Mouse (Mus musculus): ENCODE measurements around the gene Vac14.

Vac14 gene

GRCm38 (mm10) chr8:110718969-110719670, 100.7 kb downstream of the Vac14 start:
- DNase-seq: no peak

GRCm38 (mm10) chr8:110719898-110720653, 101.7 kb downstream of the Vac14 start:
- DNase-seq: no peak

DNA sequence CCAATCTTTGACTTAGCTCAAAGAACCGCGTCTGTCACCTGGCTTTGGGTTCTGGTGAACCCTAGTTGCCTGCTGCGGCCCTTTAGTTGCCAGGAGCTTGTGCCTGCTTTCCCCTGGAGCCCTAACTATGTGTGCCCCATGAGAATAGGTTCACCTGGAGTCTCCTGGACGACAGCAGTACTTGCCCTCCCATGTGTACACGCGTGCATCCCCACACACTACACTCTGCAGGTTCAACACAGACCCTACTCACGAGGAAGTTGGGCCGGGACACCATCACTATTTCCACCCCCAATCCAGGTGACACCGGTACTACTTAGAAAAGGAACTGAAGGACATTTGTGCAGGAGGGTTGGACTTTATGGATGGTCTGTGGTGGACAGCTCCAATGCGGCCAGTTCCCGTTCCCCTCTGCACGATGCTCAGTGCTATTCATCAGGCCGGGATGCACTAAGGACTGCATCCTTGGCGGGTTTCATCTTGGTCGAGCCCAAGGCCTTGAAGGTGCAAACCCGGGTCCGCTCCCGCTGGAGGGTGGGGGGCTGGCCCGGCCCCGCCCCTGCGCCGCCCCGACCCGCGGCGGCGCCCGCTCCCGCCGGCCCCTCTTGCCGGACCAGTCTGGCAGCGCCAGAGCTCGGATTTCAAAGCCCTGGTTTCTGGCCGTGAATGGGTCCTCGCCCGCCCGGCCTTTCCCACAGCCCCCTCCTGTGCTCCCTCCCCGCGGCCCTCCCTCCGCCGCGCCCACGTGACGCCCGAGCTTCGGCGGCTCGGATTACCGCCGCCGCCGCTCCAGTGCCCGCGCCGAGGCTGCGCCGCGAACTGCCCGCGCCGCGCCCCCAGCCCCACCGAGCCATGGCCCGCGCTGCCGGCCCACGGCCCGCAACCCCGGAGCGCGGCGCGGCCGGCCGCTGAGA, 102.6 kb downstream of the Vac14 start, which contains the start of gene Mtss1l:
TSS of gene Mtss1l (plus strand) at position 792 of the 914 bp plus-strand sequence.
- DNase-seq: no peak

DNA sequence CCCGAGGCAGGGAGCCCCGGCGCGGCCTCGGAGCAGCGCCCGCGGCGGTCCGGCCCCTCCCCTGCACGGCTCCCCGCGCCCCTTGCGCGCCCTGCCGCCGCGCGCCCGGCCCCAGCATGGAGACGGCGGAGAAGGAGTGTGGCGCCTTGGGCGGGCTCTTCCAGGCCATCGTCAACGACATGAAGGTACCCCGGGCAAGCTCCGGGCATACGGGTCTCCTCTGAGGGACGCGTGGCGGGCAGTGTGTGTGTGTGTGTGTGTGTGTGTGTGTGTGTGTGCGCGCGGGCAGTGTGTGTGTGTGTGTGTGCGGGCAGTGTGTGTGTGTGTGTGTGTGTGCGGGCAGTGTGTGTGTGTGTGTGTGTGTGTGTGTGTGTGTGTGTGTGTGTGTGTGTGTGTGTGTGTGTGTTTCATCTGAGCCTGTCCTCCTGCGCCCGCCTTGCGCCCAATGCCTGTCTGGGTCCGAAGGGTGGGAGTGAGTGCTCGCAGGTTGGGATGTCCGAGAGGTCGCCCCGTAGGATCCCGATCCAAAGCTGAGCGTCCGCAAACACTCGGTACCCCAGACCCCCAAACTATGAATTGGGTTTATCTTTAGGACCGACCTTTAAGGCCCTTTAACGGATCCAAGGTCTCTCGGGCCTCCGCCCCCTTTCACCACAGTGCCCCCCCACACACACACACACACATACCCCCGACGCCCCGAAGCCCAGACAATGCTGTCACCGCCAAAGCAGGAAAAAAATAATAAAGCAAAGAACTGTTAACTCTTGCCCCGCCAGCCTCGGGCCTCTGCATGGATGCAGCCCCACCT, 103.4 kb downstream of the Vac14 start:
- peak in 1 of 2 experiments; percentile 13 for DNase-seq

- DNase-seq: no peak
Observed at GRCm38 (mm10) chr8:110722414-110723011, 104.1 kb downstream of the Vac14 start.

DNA sequence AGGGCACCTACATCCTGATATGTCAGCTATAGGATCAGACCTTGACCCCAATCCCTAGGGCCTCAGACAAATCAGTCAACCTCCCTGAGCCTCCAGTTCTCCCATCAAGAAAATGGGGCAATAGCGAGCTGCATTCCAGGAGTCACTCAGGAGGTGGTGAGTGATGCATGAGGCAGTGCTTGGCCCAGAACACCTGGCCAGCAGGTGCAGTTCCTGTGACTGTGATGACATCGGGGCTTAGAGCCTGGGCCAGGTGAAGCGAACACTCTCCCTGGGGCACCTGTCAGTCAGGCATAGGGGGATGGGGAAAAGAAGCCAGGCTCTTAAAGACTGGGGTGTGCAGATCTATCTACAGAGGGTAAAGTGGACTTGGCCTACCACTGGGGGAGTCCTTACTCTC, 106.1 kb downstream of the Vac14 start:
- DNase-seq: no peak

- no peak for DNase-seq
Observed at GRCm38 (mm10) chr8:110725084-110725838, 106.9 kb downstream of the Vac14 start.

DNA sequence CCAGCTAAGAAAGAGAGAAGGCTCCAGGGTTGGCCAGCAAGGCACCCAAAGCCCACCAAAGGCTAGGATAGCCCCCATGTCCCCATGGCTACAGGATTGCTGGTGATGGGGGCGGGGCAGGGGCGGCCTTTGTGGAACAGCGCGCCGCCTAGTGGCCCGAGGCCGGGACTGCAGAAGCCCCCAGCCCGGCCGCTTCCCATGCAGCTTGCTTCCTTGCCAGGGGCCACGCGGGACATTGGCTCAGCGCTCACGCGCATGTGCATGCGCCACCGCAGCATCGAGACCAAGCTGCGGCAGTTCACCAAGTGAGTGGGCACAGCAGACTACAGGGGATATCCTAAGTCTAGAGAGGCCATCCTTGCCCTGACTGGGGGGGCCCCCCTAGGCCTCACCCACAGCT, 108.5 kb downstream of the Vac14 start:
- DNase-seq: peak; percentile 52 to 58

DNA sequence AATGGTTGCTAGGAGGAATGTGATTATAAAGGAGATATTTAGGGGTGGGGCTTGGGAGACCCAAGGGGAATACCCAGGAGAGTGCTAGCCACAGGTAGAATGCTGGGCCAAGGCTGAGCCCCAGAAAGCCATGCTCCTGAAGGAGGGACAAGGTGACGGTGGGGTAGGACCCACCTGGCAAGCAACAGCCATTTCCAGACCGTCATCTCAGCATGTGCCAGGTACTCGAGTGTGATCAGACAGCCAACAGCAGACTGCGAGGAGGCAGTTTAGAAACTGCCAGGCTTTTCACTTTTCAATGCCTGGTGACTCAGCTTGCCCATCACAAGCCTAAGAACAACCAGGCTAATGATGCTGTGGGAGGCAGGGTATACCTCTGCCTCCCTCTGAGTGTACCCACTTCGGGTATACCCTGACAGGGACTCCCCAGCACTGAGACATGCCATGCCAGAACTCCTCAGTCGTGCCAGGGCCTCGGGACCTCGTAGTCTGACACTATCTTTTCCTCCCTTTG, 113.0 kb downstream of the Vac14 start:
- no peak for DNase-seq

DNA sequence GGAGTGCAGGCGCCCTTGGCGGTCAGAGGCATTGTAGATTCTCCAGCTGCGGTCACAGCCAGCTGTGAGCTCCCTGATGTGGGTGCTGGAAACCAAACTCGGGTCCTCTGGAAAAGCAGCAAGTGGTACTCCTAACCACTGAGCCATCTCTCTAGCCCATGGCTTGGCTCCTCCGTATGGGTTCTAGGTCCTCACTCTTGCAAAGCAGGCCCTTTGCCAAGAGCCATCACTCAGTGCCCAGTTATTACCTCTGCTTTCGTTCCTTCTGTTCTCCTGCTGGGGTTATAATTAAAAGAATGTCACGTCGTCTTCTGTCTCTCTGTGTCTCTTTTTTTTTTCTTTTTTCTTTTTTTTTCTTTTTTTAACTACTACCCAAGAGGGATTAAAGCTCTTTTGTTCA, 114.7 kb downstream of the Vac14 start:
- no peak for DNase-seq

DNA sequence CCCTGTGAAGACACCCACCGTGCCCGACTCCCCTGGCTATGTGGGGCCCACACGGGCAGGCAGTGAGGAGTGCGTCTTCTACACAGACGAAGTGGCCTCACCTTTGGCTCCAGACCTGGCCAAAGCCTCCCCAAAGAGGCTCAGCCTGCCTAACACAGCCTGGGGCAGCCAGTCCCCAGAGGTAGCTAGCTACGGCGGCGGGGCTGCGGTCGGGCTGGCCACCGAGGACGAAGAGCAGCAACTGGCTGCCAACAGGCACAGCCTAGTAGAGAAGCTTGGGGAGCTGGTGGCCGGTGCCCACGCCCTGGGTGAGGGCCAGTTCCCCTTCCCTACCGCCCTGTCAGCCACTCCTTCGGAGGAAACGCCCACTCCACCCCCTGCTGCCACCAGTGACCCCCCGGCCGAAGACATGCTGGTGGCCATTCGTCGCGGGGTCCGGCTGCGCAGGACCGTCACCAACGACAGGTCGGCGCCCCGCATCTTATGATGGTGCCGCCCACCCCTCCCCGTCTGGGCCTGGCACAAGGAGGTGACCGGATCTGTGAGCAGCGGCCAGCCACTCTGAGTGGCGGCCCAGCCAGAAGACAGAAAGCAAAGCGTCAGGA, 120.3 kb downstream of the Vac14 start:
- DNase-seq: no peak

- DNase-seq: no peak
Observed at GRCm38 (mm10) chr8:110740629-110741175, 122.3 kb downstream of the Vac14 start.

DNA sequence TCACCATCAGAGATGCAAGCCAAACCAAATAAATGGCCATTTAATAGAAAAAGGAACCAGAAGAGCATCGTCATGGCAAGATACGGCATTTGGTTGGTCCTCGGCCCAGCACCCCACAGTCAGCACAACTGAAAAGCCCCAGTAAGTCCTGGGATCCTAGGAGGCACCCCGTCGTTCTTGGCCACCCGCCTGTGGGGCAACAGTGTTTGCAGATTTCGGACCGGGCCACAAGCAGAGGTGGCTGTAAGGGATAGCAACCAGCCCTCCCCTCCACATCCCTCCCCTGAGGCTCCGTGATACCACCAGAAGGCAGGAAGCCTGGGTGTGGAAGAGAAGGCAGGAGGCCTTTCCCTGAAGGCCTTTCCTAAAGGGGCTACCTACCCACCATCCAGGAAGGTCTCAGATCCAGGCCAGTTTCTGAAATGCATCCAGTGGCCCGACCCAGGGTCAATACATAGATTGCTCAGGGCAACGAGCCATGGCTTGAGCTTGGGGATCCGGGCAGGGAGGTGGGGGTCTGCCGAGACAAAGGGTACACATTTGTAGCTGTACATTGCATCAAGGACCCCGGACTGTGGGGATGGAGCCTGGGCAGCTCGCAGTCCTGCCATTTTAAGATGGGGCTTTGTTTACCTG, 123.5 kb downstream of the Vac14 start:
- DNase-seq: no peak

GRCm38 (mm10) chr8:110742452-110742818, 124.0 kb downstream of the Vac14 start:
- DNase-seq: no peak

DNA sequence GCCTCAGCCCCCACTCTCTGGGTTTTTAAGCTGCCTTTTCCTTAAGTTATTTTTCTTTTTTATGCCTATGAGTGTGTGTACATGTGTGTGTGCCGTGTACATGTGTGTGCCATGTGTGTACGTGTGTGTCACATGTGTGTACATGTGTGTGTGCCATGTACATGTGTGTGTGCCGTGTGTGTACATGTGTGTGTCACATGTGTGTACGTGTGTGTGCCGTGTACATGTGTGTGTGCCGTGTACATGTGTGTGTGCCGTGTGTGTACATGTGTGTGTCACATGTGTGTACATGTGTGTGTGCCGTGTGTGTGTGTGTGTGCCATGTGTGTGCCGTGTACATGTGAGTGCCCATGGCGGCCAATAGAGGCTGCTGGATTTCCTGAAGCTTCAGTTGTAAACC, 126.8 kb downstream of the Vac14 start:
- DNase-seq: no peak

DNA sequence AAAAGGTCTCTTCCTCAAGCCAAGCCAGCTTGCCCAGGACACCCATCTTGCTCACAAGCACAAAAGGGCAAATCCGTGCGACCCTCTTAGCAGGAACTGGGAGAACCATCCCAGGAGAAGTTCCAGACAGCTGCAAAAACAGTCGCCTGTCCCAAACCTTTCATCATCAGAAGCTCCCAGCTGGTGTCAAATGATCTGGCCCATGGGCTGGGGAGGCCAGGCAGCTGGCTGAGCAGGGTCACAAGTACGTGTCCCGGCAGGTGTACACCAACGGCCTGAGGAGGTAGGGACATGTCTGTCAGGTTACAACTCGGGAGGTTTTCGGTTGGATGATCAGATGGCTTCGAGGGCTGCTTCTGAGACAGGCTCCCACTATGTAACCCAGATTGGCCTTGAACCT, 128.3 kb downstream of the Vac14 start:
- DNase-seq: no peak

DNA sequence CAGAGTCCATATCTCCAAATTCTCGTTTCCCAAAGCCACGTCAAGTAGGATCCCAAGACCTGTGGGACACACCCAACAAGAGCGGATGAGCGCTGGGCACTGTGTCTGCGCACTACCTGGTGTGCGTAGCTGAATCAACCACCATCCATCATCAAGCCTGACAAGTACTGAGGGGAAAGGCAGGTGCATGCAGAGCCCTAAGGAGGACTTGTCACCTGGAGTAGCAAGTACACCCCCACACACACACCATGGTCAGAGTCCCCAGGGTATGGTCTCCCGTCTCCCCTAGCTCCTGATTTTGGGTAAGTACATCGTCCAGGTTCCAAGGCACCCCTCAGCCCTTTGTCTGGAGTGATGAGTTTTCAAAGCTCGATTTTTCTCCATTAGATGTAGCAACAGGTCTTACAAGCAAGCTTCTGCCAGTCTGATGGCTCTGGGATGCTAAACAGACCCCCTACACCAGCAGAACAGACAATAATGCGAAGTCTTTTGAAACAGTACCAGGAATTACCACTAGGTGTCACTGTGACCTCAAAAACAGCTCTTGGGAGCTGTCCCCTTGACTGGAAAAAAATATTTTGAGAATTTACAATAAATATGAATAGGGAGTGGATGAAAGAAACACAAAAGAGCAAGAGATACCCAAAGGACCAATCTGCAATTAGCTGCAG, 131.2 kb downstream of the Vac14 start:
- peak; percentile 61 to 63 for DNase-seq

DNA sequence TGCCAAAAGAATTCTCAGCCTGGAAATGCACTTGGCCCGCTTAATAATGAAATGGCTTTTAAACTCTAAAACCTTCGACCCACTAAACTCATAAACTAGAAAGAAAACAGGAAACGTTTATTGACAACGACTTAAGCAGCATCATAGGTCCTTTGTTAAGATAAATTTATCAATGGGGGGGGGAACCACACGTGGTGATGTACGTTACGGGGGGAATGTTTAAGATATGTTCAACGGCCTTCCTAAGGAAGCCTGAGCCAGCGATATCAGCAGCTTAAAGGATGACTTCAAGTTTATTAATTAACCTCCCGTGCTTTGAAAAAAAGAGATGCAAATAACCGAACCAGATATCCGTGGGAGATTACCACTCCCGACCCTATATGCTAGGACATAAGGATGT, 131.9 kb downstream of the Vac14 start:
- no peak for DNase-seq

GRCm38 (mm10) chr8:110751490-110751889, 133.1 kb downstream of the Vac14 start:
- no peak for DNase-seq
